Mouse (Mus musculus) lung, adult 2 months (tissue): ENCODE measurements around the gene Dll3. TPM values are rescaled to one million over a fixed set of nuclear protein-coding genes. Genes with fewer than 3 reads are reported as not detected.

Experiments
- DNase-seq: peaks from one replicate; pipeline ENCODE4 v3.0.0; 2022
- H3K4me1 ChIP-seq: fragments of 200-500 bp; 2 replicates; pipeline ENCODE4 v1.6.1; 2011; ENCODE audit warnings: low read length; ENCODE audit not compliant: control insufficient read depth, insufficient read depth
- H3K4me3 ChIP-seq: fragments of 200-500 bp; replicated peaks from 2 replicates; pipeline ENCODE3; 2011; ENCODE audit warnings: low read depth, mild to moderate bottlenecking, control low read depth, low read length; ENCODE audit errors: extremely low read depth
- CTCF ChIP-seq: fragments of 200-500 bp; IDR thresholded peaks from 2 replicates; pipeline ENCODE4 v1.5.1; 2011; ENCODE audit warnings: mild to moderate bottlenecking, low read length, control low read depth; ENCODE audit not compliant: insufficient read depth
- POLR2A ChIP-seq: fragments of 200-500 bp; IDR thresholded peaks from 2 replicates; pipeline ENCODE4 v1.6.1; 2011; ENCODE audit warnings: low read depth, mild to moderate bottlenecking, control low read depth, low read length, borderline replicate concordance; ENCODE audit errors: extremely low read depth
- WGBS: fragments of 180-500 bp; shearing (Covaris S2); methylation state at CpG from one replicate; pipeline ENCODE4 v1.1.7; 2018; 5-methylcytosine and 5-hydroxymethylcytosine counted together
- polyA plus RNA-seq: library from polyadenylated mRNA; depleted of rRNA; stranded (reverse); fragments of >200 nt; gene quantifications from 2 replicates; pipeline ENCODE4 v1.2.3, GENCODE M21; 2012

Gene Dll3
- polyA plus RNA-seq, 1 experiment = 0.12 TPM

- TF ChIP-seq CTCF = no peak
- no peak for TF ChIP-seq POLR2A
- no peak for DNase-seq
- H3K4me1 ChIP-seq = no peaks in the 10 kb centered on the region
- H3K4me3 ChIP-seq = no peak overlapping the region
- 50% methylated on average over 8 of the region's 8 CpGs for WGBS
Observed at GRCm38 (mm10) chr7:28277237-28277614, 24.8 kb downstream of the Dll3 start.

- 68% methylated on average over 3 of the region's 3 CpGs for WGBS
Observed at GRCm38 (mm10) chr7:28271761-28272160, 30.3 kb downstream of the Dll3 start.

GRCm38 (mm10) chr7:28269355-28269754, 32.7 kb downstream of the Dll3 start:
- TF ChIP-seq POLR2A = no peak
- no peak for TF ChIP-seq CTCF
- Histone ChIP-seq H3K4me1 (peaks cover 4% of the 10 kb centered on the region; the same call in 1 of the 2 replicates), H3K4me3 (no peak overlapping the region)
- 94% methylated on average over 12 of the region's 12 CpGs for whole genome bisulfite sequencing
- DNase-seq = no peak

More at GRCm38 (mm10) chr7:28271761-28272160, 30.3 kb downstream of the Dll3 start:
- Histone ChIP-seq H3K4me1 (peaks cover 4% of the 10 kb centered on the region; the same call in 1 of the 2 replicates), H3K4me3 (no peak overlapping the region)
- TF ChIP-seq CTCF = no peak
- no peak for TF ChIP-seq POLR2A
- no peak for DNase-seq

GRCm38 (mm10) chr7:28268576-28268975, 33.5 kb downstream of the Dll3 start:
- WGBS = 23% methylated on average over 16 of the region's 16 CpGs
- TF ChIP-seq CTCF = no peak
- no peak for TF ChIP-seq POLR2A
- peak overlapping the region; percentile 47 for H3K4me3 ChIP-seq
- DNase-seq = no peak
- H3K4me1 ChIP-seq = peaks cover 4% of the 10 kb centered on the region; the same call in 1 of the 2 replicates

- DNase-seq = peak; percentile 65
- H3K4me3 ChIP-seq = peak overlapping the region; percentile 47
- no peak for TF ChIP-seq CTCF
- no peak for TF ChIP-seq POLR2A
- WGBS = 1% methylated on average over 57 of the region's 62 CpGs
- H3K4me1 ChIP-seq = peaks cover 4% of the 10 kb centered on the region; the same call in 1 of the 2 replicates
Observed at GRCm38 (mm10) chr7:28268042-28268531, 34.0 kb downstream of the Dll3 start.

GRCm38 (mm10) chr7:28267129-28268041, 34.7 kb downstream of the Dll3 start, which contains the start of gene Eid2:
Eid2 (plus strand) TSS chr7:28267881.
- Histone ChIP-seq H3K4me3 (peak within 1 kb of the TSS; percentile 47), H3K4me1 (peaks cover 4% of the 10 kb centered on the region; the same call in 1 of the 2 replicates)
- DNase-seq = peak; percentile 62
- TF ChIP-seq CTCF (no peak), POLR2A (peak; percentile 62; the same call in 1 of the 2 replicates)
- 7% methylated on average over 57 of the region's 57 CpGs for WGBS

- no peak overlapping the region for H3K4me3 ChIP-seq
- no peak for TF ChIP-seq CTCF
- TF ChIP-seq POLR2A = no peak
- 86% methylated on average over 13 of the region's 13 CpGs for WGBS
- peaks cover 4% of the 10 kb centered on the region; the same call in 1 of the 2 replicates for H3K4me1 ChIP-seq
- DNase-seq = no peak
Observed at GRCm38 (mm10) chr7:28265391-28265790, 36.6 kb downstream of the Dll3 start.

GRCm38 (mm10) chr7:28263786-28264185, 38.3 kb downstream of the Dll3 start:
- peak; percentile 50 for DNase-seq
- 4% methylated on average over 15 of the region's 15 CpGs for WGBS
- no peak for TF ChIP-seq CTCF
- no peak for TF ChIP-seq POLR2A

GRCm38 (mm10) chr7:28262861-28263260, 39.2 kb downstream of the Dll3 start:
- no peak for DNase-seq
- TF ChIP-seq POLR2A (no peak), CTCF (no peak)
- no peaks in the 10 kb centered on the region for H3K4me1 ChIP-seq
- 45% methylated on average over 5 of the region's 5 CpGs for WGBS
- no peak overlapping the region for H3K4me3 ChIP-seq

More at GRCm38 (mm10) chr7:28263786-28264185, 38.3 kb downstream of the Dll3 start:
- Histone ChIP-seq H3K4me1 (peaks cover 3% of the 10 kb centered on the region; the same call in 1 of the 2 replicates), H3K4me3 (no peak overlapping the region)

- Histone ChIP-seq H3K4me3 (no peak overlapping the region), H3K4me1 (no peaks in the 10 kb centered on the region)
- TF ChIP-seq POLR2A = no peak
- no peak for TF ChIP-seq CTCF
- no peak for DNase-seq
- WGBS = 79% methylated on average over 6 of the region's 6 CpGs
Observed at GRCm38 (mm10) chr7:28255476-28255875, 46.6 kb downstream of the Dll3 start.
